Mouse (Mus musculus) urinary bladder, postnatal 36 days (tissue): ENCODE measurements at regions not wholly inside any gene's neighbourhood (a gene's known extent, or its start where the extent isn't known, plus 50 kb on each side); places are given as distances from the start of the nearest gene placed in this dataset.
A peak's percentile ranks its signal among the peaks of the same experiment; 100 is the strongest.

Experiments used
- DNase-seq, 2 experiments: peaks; one replicate each; pipeline ENCODE4 v3.0.0; 2022; ENCODE audit warnings: low spot score in 2 of 2, mixed read lengths in 1 of 2

GRCm38 (mm10) chr4:88941955-88942354, 62.0 kb upstream of the Ifne start:
- DNase-seq, result no peak

- no peak for DNase-seq
Measured at GRCm38 (mm10) chr4:88940670-88941069, 60.7 kb upstream of the Ifne start.

GRCm38 (mm10) chr4:88939397-88939796, 59.4 kb upstream of the Ifne start:
- DNase-seq, result no peak

GRCm38 (mm10) chr4:88938712-88939032, 58.7 kb upstream of the Ifne start:
- DNase-seq, result no peak

GRCm38 (mm10) chr4:88937866-88938711, 58.1 kb upstream of the Ifne start:
- DNase-seq, result peak; percentile 50 to 54

- no peak for DNase-seq
Measured at GRCm38 (mm10) chr4:88936976-88937375, 57.0 kb upstream of the Ifne start.

- no peak for DNase-seq
Measured at GRCm38 (mm10) chr4:88935901-88936300, 55.9 kb upstream of the Ifne start.

- peak in 1 of 2 experiments; percentile 24 for DNase-seq
Measured at GRCm38 (mm10) chr4:88935316-88935715, 55.3 kb upstream of the Ifne start.

GRCm38 (mm10) chr4:88934266-88935025, 54.4 kb upstream of the Ifne start:
- no peak for DNase-seq

GRCm38 (mm10) chr4:88931217-88931616, 51.2 kb upstream of the Ifne start:
- no peak for DNase-seq
